ENCODE assay signal across 9 mouse cellular contexts in the genomic region with DNA sequence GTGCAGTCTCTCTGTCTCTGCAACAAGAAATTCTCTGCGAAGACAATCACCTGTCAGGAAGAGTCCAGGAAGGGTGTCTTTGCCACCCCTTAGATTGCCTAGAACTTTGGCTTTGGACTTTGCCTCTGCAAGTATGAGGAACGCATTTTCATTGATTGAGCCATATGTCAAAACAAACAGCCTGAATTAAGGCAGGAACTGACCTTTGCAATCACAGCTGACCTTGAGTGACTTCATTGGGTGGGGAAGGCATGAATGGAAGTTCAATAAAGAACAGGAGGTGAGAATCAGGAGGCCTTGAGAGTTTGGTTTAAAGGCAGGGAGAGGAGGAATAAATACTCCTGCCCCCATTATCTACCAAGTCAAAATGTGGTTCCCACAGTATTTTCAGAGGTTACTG. TPM values are rescaled to one million over a fixed set of nuclear protein-coding genes. Genes with fewer than 3 reads are reported as not detected.
A peak's percentile ranks its signal among the peaks of the same experiment; 100 is the strongest.
DNase-seq lines count a peak whose midpoint lies in the region; ATAC-seq lines count a peak whose summit lies in the region.
"Had no signal": no experiment of that assay in that cellular context is flagged by ENCODE, and none has a peak within 500 bp of the region (broad histone marks: within the 10 kb centered on the region; RNA-seq: fewer than 3 reads in every experiment).

No protein-coding gene starts in this region.

- H3K36me3 ChIP-seq in heart, embryonic 15.5 days, result no peaks in the 10 kb centered on the region
- H3K36me3 ChIP-seq in forebrain, embryonic 10.5 days (replicated peaks), result no peaks in the 10 kb centered on the region
- no peaks in the 10 kb centered on the region for H3K36me3 ChIP-seq in limb, embryonic 12.5 days
- H3K36me3 ChIP-seq in neural tube, embryonic 12.5 days, result no peaks in the 10 kb centered on the region

- H3K27ac ChIP-seq in heart, embryonic 15.5 days, result no peak overlapping the region
- peak overlapping the region; percentile 91; the same call in 1 of the 2 replicates for H3K27ac ChIP-seq in forebrain, embryonic 10.5 days
- no peak overlapping the region for H3K27ac ChIP-seq in limb, embryonic 12.5 days
- no peak overlapping the region for H3K27ac ChIP-seq in neural tube, embryonic 12.5 days

- H3K9me3 ChIP-seq in heart, embryonic 15.5 days (replicated peaks), result no peaks in the 10 kb centered on the region
- no peaks in the 10 kb centered on the region for H3K9me3 ChIP-seq in forebrain, embryonic 10.5 days
- H3K9me3 ChIP-seq in limb, embryonic 12.5 days, result no peaks in the 10 kb centered on the region
- no peaks in the 10 kb centered on the region for H3K9me3 ChIP-seq in neural tube, embryonic 12.5 days

- H3K4me2 ChIP-seq in heart, embryonic 15.5 days, result peak overlapping the region; percentile 93
- H3K4me2 ChIP-seq in limb, embryonic 12.5 days, result peak overlapping the region; percentile 80
- H3K4me2 ChIP-seq in neural tube, embryonic 12.5 days (replicated peaks), result peak overlapping the region; percentile 79

- DNase-seq in heart, postnatal 36 days, result no peak
- DNase-seq in forebrain, embryonic 10.5 days (ENCODE audit: extremely low spot score, low spot score), result no peak
- DNase-seq in layer of hippocampus, adult 11-12 months (ENCODE audit: low spot score), result no peak
- no peak for DNase-seq in urinary bladder, postnatal 10 days (ENCODE audit: low spot score)
- DNase-seq: cerebellum, postnatal 36 days had no signal

- H3K4me3 ChIP-seq in heart, embryonic 15.5 days, result no peak overlapping the region
- H3K4me3 ChIP-seq in forebrain, embryonic 10.5 days, result peak overlapping the region; percentile 63
- peak overlapping the region; percentile 80; the same call in 1 of the 2 replicates for H3K4me3 ChIP-seq in limb, embryonic 12.5 days (replicated peaks)
- no peak overlapping the region; the same call in 1 of the 2 replicates for H3K4me3 ChIP-seq in neural tube, embryonic 12.5 days

- no peaks in the 10 kb centered on the region for H3K27me3 ChIP-seq in heart, embryonic 15.5 days
- H3K27me3 ChIP-seq in forebrain, embryonic 10.5 days (ENCODE audit: poor library complexity, severe bottlenecking), result peaks cover 18% of the 10 kb centered on the region
- H3K27me3 ChIP-seq in limb, embryonic 12.5 days, result peaks cover 8% of the 10 kb centered on the region
- H3K27me3 ChIP-seq in neural tube, embryonic 12.5 days (replicated peaks), result no peaks in the 10 kb centered on the region

- H3K9ac ChIP-seq in heart, embryonic 15.5 days, result 0 out of 2 replicates have a peak overlapping the region, but pooled peaks have one; percentile 72
- H3K9ac ChIP-seq in limb, embryonic 12.5 days (replicated peaks), result no peak overlapping the region
- H3K9ac ChIP-seq in neural tube, embryonic 12.5 days, result no peak overlapping the region

- 66% methylated on average over 2 of the region's 2 CpGs for WGBS in heart, embryonic 15.5 days
- 71% methylated on average over 2 of the region's 2 CpGs for WGBS in forebrain, embryonic 10.5 days
- 59% methylated on average over 2 of the region's 2 CpGs for WGBS in limb, embryonic 12.5 days
- 73% methylated on average over 2 of the region's 2 CpGs for WGBS in neural tube, embryonic 12.5 days

- intact Hi-C loops in heart, postnatal 36 days (cut with DNase I), result loop anchor here (5.0 to 10.0 kb wide), 3 partner anchors 87 to 396 kb away; no protein-coding TSS in a partner anchor

- ATAC-seq in heart, embryonic 15.5 days (replicated peaks; ENCODE audit: insufficient number of reproducible peaks, insufficient read depth, low FRiP score, low read depth), result no peak
- no peak for ATAC-seq in limb, embryonic 12.5 days (ENCODE audit: insufficient number of reproducible peaks, insufficient read depth, low FRiP score, low TSS enrichment, low read depth)
- no peak for ATAC-seq in neural tube, embryonic 12.5 days (ENCODE audit: low FRiP score, low read depth)
- no peak for ATAC-seq in frontal cortex, adult (ENCODE audit: low TSS enrichment)

- H3K4me1 ChIP-seq in heart, embryonic 15.5 days (replicated peaks), result peaks cover 25% of the 10 kb centered on the region
- peaks cover 27% of the 10 kb centered on the region for H3K4me1 ChIP-seq in forebrain, embryonic 10.5 days
- peaks cover 14% of the 10 kb centered on the region for H3K4me1 ChIP-seq in limb, embryonic 12.5 days (replicated peaks)
- peaks cover 12% of the 10 kb centered on the region for H3K4me1 ChIP-seq in neural tube, embryonic 12.5 days

RNA-seq across cellular contexts. Expression of a gene that starts 0.8 kb away (rescaled TPM):
- 19.2 and 23.2 TPM in 2 replicates for polyA plus RNA-seq in heart, embryonic 15.5 days (2015; fragmentation: Nextera tagmentation; extraction: Ambion mirVana)
- 10 to 100 TPM in 1 of 2 experiments, 1 to 10 TPM in 1; 9.1 to 12.0 TPM for total RNA-seq in heart, postnatal 36 days (2021)
- polyA plus RNA-seq in forebrain, embryonic 10.5 days (2016; fragmentation: Nextera tagmentation; extraction: Ambion mirVana), result 22.4 and 24.1 TPM in 2 replicates
- 21.5 and 24.1 TPM in 2 replicates for polyA plus RNA-seq in limb, embryonic 12.5 days (2016; fragmentation: Nextera tagmentation; extraction: Ambion mirVana)
- polyA plus RNA-seq in neural tube, embryonic 12.5 days (2016; fragmentation: Nextera tagmentation; extraction: Ambion mirVana), result 66.7 and 76.8 TPM in 2 replicates

Comparison
In these comparisons a context has a peak if more than half of its experiments do, and no peak if none do; other contexts are left out.
1. H3K4me3 ChIP-seq: peak in forebrain, embryonic 10.5 days (single experiment) and limb, embryonic 12.5 days (single experiment); none in heart, embryonic 15.5 days (single experiment) and neural tube, embryonic 12.5 days (single experiment).
2. Peak in every context shown above with its lines, with median percentiles within 50 percentile points of each other: H3K4me2 ChIP-seq.